Mouse (Mus musculus): ENCODE data around the gene Shank2. TPM values are rescaled to one million over a fixed set of nuclear protein-coding genes. Genes with fewer than 3 reads are reported as not detected.

Gene Shank2
- polyA plus RNA-seq, 1 experiment from 2014 or later = 1.0 TPM

DNA sequence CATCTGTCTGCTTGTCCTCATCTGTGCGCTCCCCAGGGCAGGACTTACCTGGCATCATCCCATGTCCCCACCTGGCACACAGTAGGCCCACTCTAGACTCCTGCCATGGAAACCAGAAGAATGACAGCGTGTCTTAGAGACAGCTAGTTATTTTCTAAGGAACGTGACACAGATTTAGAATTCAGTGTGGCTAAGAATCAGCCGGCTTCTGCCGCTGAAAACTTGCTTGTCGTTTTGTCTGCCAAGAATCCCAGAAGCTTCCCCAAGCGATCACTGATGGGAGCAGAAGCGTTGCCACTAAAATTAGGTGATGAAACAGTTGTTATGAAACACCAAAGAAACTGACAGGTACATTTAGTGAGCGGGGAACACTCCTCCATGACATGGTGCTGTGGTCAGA is 208.8 kb downstream of the Shank2 start:
- no peak for ATAC-seq (replicated peaks; ENCODE audit: low FRiP score)
- Histone ChIP-seq H3K36me3 (ENCODE audit: control insufficient read depth, insufficient read depth, low read length) (no peaks in the 10 kb centered on the region), H3K9me3 (ENCODE audit: control insufficient read depth, low read length) (no peaks in the 10 kb centered on the region; the same call in 1 of the 2 replicates), H3K4me3 (ENCODE audit: low read depth, low read length) (no peak overlapping the region), H3K4me2 (no peak overlapping the region), H3K27me3 (replicated peaks; ENCODE audit: control insufficient read depth, insufficient read depth, low read length) (no peaks in the 10 kb centered on the region), H3K4me1 (replicated peaks; ENCODE audit: control insufficient read depth, insufficient read depth, low read length) (no peaks in the 10 kb centered on the region), H3K27ac (ENCODE audit: low read depth, low read length) (no peak overlapping the region), H3K9ac (ENCODE audit: low read depth, low read length) (no peak overlapping the region)
- 80% methylated on average over 9 of the region's 9 CpGs for WGBS
- no peak for DNase-seq (ENCODE audit: low spot score)

DNA sequence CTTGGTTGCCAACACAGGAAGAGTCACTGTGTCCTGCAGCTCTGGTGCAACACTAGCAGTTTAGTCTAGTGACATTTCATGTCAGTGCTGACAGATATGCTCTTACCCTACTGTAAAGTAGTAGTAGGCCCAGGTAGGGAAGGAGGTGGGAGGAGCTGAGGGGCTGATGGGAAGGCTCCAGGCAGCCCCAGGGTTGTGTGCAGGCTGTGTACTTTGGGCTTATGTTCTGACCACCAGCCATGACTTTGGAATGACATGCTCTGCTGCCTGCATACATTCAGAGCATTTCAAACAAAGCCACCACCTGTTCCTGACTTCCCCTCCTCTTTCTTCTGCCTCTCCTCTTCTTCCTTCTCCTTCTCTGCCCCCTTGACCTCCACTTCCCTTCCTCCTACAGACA is 211.0 kb downstream of the Shank2 start:
- Histone ChIP-seq H3K27me3 (replicated peaks; ENCODE audit: control insufficient read depth, insufficient read depth, low read length) (no peaks in the 10 kb centered on the region), H3K4me2 (no peak overlapping the region), H3K9ac (ENCODE audit: low read depth, low read length) (no peak overlapping the region), H3K4me3 (ENCODE audit: low read depth, low read length) (no peak overlapping the region), H3K36me3 (ENCODE audit: control insufficient read depth, insufficient read depth, low read length) (no peaks in the 10 kb centered on the region), H3K4me1 (replicated peaks; ENCODE audit: control insufficient read depth, insufficient read depth, low read length) (no peaks in the 10 kb centered on the region), H3K9me3 (ENCODE audit: control insufficient read depth, low read length) (no peaks in the 10 kb centered on the region; the same call in 1 of the 2 replicates), H3K27ac (ENCODE audit: low read depth, low read length) (no peak overlapping the region)
- ATAC-seq (replicated peaks; ENCODE audit: low FRiP score) = no peak
- no peak for DNase-seq (ENCODE audit: low spot score)

DNA sequence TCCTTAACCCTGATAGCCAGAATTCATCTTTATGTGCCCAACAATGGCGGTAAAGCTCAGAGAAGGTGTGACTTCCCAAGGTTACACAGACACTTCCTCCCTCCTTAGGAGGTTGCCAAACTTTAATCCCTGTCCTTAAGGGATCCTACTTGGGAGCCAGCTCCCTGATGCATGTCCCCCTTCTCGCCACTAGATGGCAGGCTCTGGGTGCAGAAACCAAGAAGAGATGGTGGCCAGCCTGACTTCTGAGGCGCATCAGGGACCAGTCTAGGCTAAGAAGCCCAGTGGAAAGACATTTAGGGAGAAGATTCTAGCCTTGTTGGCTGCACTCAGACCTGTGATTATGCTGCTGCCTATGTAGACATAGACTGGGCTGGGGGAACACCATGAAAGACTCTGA is 215.5 kb downstream of the Shank2 start:
- H3K9me3 ChIP-seq (ENCODE audit: control insufficient read depth, low read length) = no peaks in the 10 kb centered on the region; the same call in 1 of the 2 replicates
- WGBS = 3% methylated on average over 3 of the region's 3 CpGs
- H3K9ac ChIP-seq (ENCODE audit: low read depth, low read length) = no peak overlapping the region
- no peaks in the 10 kb centered on the region for H3K36me3 ChIP-seq (ENCODE audit: control insufficient read depth, insufficient read depth, low read length)
- H3K4me3 ChIP-seq (ENCODE audit: low read depth, low read length) = no peak overlapping the region
- H3K4me2 ChIP-seq = no peak overlapping the region
- no peaks in the 10 kb centered on the region for H3K27me3 ChIP-seq (replicated peaks; ENCODE audit: control insufficient read depth, insufficient read depth, low read length)
- no peaks in the 10 kb centered on the region for H3K4me1 ChIP-seq (replicated peaks; ENCODE audit: control insufficient read depth, insufficient read depth, low read length)
- DNase-seq (ENCODE audit: low spot score) = no peak
- no peak for ATAC-seq (replicated peaks; ENCODE audit: low FRiP score)
- no peak overlapping the region for H3K27ac ChIP-seq (ENCODE audit: low read depth, low read length)

DNA sequence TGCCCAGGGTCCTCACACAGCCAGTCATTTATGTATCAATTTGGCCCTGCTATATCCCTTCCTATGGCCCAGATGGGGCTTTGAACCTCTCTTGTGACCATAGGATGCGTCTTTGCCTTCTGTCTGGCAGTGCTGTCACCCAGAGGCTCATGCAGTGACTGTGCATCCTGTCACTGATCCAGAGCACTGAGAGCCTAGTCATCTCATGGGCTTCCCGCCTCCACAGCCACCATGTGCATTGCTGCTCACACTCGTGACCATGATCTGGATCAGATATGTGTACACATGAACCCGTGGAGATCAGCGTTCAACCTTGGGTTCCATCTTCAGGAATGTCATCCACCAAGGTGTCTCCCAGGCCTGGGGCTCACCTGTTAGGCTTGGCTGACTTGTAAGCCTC is 227.0 kb downstream of the Shank2 start:
- Histone ChIP-seq H3K4me3 (ENCODE audit: low read depth, low read length) (no peak overlapping the region), H3K27ac (ENCODE audit: low read depth, low read length) (no peak overlapping the region), H3K36me3 (ENCODE audit: control insufficient read depth, insufficient read depth, low read length) (no peaks in the 10 kb centered on the region), H3K4me1 (replicated peaks; ENCODE audit: control insufficient read depth, insufficient read depth, low read length) (peaks cover under 1% of the 10 kb centered on the region; the same call in 1 of the 2 replicates), H3K27me3 (replicated peaks; ENCODE audit: control insufficient read depth, insufficient read depth, low read length) (no peaks in the 10 kb centered on the region), H3K9me3 (ENCODE audit: control insufficient read depth, low read length) (no peaks in the 10 kb centered on the region), H3K9ac (ENCODE audit: low read depth, low read length) (no peak overlapping the region), H3K4me2 (no peak overlapping the region)
- DNase-seq (ENCODE audit: low spot score) = no peak
- 74% methylated on average over 5 of the region's 5 CpGs for whole genome bisulfite sequencing
- no peak for ATAC-seq (replicated peaks; ENCODE audit: low FRiP score)

DNA sequence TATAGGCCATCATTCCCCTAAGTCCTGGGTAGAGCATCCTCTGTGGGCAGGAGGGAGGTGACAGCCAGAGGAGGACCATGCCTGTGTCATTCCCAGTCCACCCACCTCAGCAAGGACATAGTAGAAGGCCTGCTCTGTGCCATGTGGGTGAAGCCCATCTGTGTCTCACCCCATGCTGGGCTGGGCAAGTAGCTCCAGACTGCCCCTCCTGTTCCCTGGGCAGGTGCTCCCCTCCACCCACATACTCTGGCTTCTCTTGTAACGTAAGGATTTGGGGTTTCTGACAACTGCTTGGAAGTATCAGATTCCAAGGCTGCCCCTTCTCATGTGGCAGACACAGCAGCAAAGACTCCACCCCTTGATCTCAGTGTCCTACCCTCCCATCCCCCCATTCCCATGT is 227.7 kb downstream of the Shank2 start:
- no peak overlapping the region for H3K27ac ChIP-seq (ENCODE audit: low read depth, low read length)
- no peak overlapping the region for H3K4me2 ChIP-seq
- H3K36me3 ChIP-seq (ENCODE audit: control insufficient read depth, insufficient read depth, low read length) = no peaks in the 10 kb centered on the region
- H3K4me1 ChIP-seq (replicated peaks; ENCODE audit: control insufficient read depth, insufficient read depth, low read length) = peaks cover 4% of the 10 kb centered on the region; the same call in 1 of the 2 replicates
- H3K9ac ChIP-seq (ENCODE audit: low read depth, low read length) = no peak overlapping the region
- ATAC-seq (replicated peaks; ENCODE audit: low FRiP score) (no peak), DNase-seq (ENCODE audit: low spot score) (no peak)
- no peaks in the 10 kb centered on the region for H3K9me3 ChIP-seq (ENCODE audit: control insufficient read depth, low read length)
- no peaks in the 10 kb centered on the region for H3K27me3 ChIP-seq (replicated peaks; ENCODE audit: control insufficient read depth, insufficient read depth, low read length)
- WGBS = 54% methylated on average over 1 of the region's 1 CpGs
- H3K4me3 ChIP-seq (ENCODE audit: low read depth, low read length) = no peak overlapping the region

DNA sequence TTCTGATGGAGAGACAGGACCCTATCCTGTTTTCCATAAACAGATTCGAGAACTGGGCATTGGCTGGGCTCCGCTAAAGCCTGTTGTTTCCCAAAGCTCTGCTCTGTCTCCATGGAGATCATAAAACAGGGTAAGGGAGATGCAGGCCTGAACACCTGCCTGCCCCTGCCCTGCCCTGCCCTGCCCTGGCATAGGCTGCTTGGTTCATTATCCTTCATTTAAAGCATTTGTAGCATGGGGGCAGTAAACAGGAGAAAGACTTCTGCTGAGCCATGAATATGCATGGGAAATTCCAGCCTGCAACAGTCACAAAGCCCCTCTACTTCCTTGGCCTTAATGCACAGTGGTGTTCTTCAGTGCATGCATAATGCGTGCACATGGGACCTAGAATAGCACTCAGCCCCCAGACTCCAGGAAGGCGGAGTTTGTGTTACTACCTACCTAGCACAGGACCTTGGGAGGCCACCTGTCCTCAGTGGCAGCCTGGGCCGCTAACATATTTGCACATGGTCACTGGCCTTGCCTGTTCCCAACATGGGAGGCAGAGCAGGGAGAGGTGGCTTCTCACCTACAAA is 230.5 kb downstream of the Shank2 start:
- no peak overlapping the region for H3K27ac ChIP-seq (ENCODE audit: low read depth, low read length)
- H3K4me2 ChIP-seq = no peak overlapping the region
- no peak overlapping the region for H3K9ac ChIP-seq (ENCODE audit: low read depth, low read length)
- H3K4me3 ChIP-seq (ENCODE audit: low read depth, low read length) = no peak overlapping the region
- no peaks in the 10 kb centered on the region for H3K27me3 ChIP-seq (replicated peaks; ENCODE audit: control insufficient read depth, insufficient read depth, low read length)
- no peak for DNase-seq (ENCODE audit: low spot score)
- peaks cover 4% of the 10 kb centered on the region; the same call in 1 of the 2 replicates for H3K4me1 ChIP-seq (replicated peaks; ENCODE audit: control insufficient read depth, insufficient read depth, low read length)
- H3K36me3 ChIP-seq (ENCODE audit: control insufficient read depth, insufficient read depth, low read length) = no peaks in the 10 kb centered on the region
- ATAC-seq (replicated peaks; ENCODE audit: low FRiP score) = no peak
- H3K9me3 ChIP-seq (ENCODE audit: control insufficient read depth, low read length) = no peaks in the 10 kb centered on the region
- 63% methylated on average over 5 of the region's 5 CpGs for WGBS

DNA sequence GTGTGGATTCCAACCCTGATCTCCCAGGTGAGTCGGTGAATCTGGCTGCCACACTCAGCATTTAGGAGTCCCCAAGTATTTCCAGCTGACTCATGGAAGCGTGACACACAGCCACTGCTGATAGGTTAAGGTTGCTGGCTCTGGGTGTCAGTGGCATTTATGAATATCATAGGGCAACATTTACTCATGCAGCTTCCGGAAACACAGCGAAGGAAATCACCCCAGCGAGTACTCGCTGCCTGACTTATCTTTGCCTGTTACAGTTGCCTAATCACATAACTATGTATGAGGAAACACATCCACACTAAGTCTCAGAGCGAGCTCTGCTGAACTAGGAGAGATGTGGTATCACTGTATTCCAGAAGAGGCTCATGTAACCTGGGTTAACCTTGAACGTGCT is 231.8 kb downstream of the Shank2 start:
- Histone ChIP-seq H3K27ac (ENCODE audit: low read depth, low read length) (no peak overlapping the region), H3K9ac (ENCODE audit: low read depth, low read length) (no peak overlapping the region), H3K4me1 (replicated peaks; ENCODE audit: control insufficient read depth, insufficient read depth, low read length) (peaks cover 4% of the 10 kb centered on the region), H3K9me3 (ENCODE audit: control insufficient read depth, low read length) (no peaks in the 10 kb centered on the region), H3K36me3 (ENCODE audit: control insufficient read depth, insufficient read depth, low read length) (no peaks in the 10 kb centered on the region), H3K4me2 (no peak overlapping the region), H3K4me3 (ENCODE audit: low read depth, low read length) (no peak overlapping the region), H3K27me3 (replicated peaks; ENCODE audit: control insufficient read depth, insufficient read depth, low read length) (no peaks in the 10 kb centered on the region)
- ATAC-seq (replicated peaks; ENCODE audit: low FRiP score) (no peak), DNase-seq (ENCODE audit: low spot score) (no peak)
- 70% methylated on average over 8 of the region's 8 CpGs for whole genome bisulfite sequencing

DNA sequence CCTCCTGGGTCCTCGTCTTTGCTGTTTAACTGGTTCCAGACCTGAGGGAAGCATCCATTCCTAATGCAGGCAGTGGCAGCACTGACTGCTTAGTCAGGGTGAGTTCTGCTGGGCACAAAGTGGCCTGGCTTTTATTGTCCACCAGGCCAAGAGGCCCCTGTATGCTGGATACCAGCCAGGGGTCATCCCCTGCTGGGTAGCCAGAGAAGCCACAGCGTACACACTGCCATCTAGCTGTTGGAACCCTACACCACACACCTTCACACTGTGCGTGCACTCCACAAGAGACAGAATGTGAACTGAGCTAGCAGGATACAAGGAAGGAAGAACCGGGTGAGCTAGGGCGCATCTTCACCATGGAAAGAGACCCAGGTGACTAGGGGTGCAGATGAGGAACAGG is 233.1 kb downstream of the Shank2 start:
- WGBS = 54% methylated on average over 5 of the region's 5 CpGs
- H3K4me3 ChIP-seq (ENCODE audit: low read depth, low read length) = no peak overlapping the region
- no peaks in the 10 kb centered on the region for H3K27me3 ChIP-seq (replicated peaks; ENCODE audit: control insufficient read depth, insufficient read depth, low read length)
- H3K4me2 ChIP-seq = no peak overlapping the region
- H3K36me3 ChIP-seq (ENCODE audit: control insufficient read depth, insufficient read depth, low read length) = no peaks in the 10 kb centered on the region
- H3K4me1 ChIP-seq (replicated peaks; ENCODE audit: control insufficient read depth, insufficient read depth, low read length) = peaks cover 4% of the 10 kb centered on the region
- H3K27ac ChIP-seq (ENCODE audit: low read depth, low read length) = no peak overlapping the region
- no peaks in the 10 kb centered on the region for H3K9me3 ChIP-seq (ENCODE audit: control insufficient read depth, low read length)
- ATAC-seq (replicated peaks; ENCODE audit: low FRiP score) (no peak), DNase-seq (ENCODE audit: low spot score) (no peak)
- H3K9ac ChIP-seq (ENCODE audit: low read depth, low read length) = no peak overlapping the region

DNA sequence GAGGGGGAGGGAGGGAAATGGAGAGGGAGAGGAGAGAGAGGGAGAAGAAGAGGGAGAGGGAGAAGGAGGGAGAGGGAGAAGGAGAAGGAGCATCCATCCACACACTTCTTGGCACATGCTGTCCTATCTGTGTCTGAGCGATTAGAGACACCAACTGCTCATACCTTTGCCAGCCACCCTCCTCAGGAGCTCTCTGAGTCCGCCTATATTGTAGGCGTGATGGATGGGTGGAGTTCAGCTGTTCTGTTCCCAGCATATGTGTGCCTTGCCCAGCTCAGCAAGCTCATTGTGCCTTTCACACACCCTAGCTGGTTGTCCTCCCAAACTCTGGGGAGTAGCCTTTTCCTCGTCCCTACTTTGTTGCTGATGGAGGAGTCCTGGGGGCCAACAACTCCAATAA is 233.8 kb downstream of the Shank2 start:
- ATAC-seq (replicated peaks; ENCODE audit: low FRiP score) (no peak), DNase-seq (ENCODE audit: low spot score) (no peak)
- Histone ChIP-seq H3K9me3 (ENCODE audit: control insufficient read depth, low read length) (no peaks in the 10 kb centered on the region), H3K36me3 (ENCODE audit: control insufficient read depth, insufficient read depth, low read length) (no peaks in the 10 kb centered on the region), H3K4me3 (ENCODE audit: low read depth, low read length) (no peak overlapping the region), H3K9ac (ENCODE audit: low read depth, low read length) (no peak overlapping the region), H3K27ac (ENCODE audit: low read depth, low read length) (no peak overlapping the region), H3K27me3 (replicated peaks; ENCODE audit: control insufficient read depth, insufficient read depth, low read length) (no peaks in the 10 kb centered on the region), H3K4me1 (replicated peaks; ENCODE audit: control insufficient read depth, insufficient read depth, low read length) (peaks cover 4% of the 10 kb centered on the region), H3K4me2 (no peak overlapping the region)
- WGBS = 80% methylated on average over 4 of the region's 4 CpGs
